Mouse (Mus musculus) heart, adult 9 months (tissue): ENCODE measurements around the gene Nfib.

Source experiments
- DNase-seq, 2 experiments: peaks; one replicate each; pipeline ENCODE4 v3.0.0; 2022; ENCODE audit warnings: low spot score in 2 of 2

Gene Nfib

GRCm38 (mm10) chr4:82470938-82471320 lies 234.6 kb downstream of the Nfib start:
- DNase-seq: no peak

- DNase-seq: no peak
Observed at GRCm38 (mm10) chr4:82470212-82470937, 235.2 kb downstream of the Nfib start.

DNA sequence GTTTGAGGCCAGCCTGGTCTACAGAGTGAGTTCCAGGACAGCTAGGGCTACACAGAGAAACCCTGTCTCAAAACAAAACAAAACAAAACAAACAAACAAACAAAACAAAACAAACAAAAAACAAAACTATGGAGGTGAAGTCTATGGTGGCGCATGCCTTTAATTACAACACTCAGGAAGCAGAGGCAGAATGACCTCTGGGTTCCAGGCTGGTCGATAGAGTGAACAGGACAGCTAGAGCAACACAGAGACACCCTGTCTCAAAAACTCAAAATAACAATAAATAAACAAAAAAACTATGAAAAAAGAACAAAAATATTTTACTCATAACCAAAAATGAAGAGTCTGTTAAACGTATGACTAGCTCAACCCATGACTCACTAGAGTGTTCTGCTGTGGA lies 236.6 kb downstream of the Nfib start:
- DNase-seq: no peak

DNA sequence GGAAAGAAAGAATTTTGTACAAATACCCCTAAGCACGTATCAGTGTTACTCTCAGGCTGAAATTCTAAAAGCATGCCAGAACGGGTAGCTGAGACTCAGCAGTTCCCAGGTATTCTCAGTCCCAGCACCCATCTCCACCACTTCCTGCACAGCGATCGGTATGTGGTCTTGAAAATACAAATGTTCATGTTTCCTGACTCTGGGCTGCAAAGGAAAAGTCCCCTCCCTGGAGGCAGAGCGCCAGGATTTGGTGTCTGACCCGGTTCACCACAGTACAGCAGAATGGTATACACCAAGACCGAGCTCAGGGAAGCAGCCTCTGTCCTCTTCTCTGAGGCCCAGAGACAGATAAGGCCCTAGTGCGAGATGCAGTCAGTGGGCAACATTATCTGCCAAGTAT lies 238.8 kb downstream of the Nfib start:
- peak; percentile 60 to 74 for DNase-seq

GRCm38 (mm10) chr4:82466144-82466543 lies 239.4 kb downstream of the Nfib start:
- DNase-seq: no peak

- peak; percentile 70 to 74 for DNase-seq
Observed at GRCm38 (mm10) chr4:82464051-82464632, 241.4 kb downstream of the Nfib start.

GRCm38 (mm10) chr4:82463189-82463715 lies 242.3 kb downstream of the Nfib start:
- no peak for DNase-seq

DNA sequence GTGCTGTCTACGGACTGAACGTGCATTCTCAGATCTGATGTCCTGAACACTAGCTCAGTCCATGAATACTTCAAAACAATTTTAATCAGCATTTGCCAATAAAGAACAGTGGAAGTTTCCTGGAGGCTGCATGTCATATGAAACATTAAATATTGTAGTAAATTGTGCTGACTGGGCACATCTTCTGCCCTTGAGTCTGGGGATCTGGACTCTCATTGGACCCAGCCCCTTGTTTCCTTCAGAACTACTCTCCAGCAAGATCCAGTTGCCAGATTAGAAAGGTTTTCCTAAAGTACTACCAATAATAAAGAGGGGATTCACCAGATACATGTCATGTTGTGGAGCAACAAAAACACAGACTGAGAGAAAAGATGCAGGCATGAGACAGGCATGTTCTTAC lies 243.9 kb downstream of the Nfib start:
- DNase-seq: no peak

DNA sequence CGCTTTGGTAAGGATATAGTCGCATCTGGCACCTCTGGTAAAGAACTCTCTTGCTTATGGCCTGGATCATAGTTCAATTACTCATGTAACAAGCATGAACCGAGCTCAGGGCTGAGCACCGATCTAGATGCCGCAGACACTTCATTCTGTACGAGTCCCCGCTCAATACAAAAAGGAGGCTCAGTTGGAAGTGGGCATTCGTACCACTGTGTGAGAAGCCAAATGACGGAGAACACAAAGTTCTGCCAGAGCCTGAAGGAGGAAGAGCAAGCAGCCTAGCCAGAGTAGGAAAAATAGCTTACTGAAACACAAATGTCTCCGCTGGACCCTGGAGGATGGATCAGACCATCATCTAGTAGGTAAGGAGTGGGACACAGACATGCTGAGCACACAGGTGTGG lies 246.7 kb downstream of the Nfib start:
- DNase-seq: no peak

- DNase-seq: no peak
Observed at GRCm38 (mm10) chr4:82456908-82457307, 248.6 kb downstream of the Nfib start.

DNA sequence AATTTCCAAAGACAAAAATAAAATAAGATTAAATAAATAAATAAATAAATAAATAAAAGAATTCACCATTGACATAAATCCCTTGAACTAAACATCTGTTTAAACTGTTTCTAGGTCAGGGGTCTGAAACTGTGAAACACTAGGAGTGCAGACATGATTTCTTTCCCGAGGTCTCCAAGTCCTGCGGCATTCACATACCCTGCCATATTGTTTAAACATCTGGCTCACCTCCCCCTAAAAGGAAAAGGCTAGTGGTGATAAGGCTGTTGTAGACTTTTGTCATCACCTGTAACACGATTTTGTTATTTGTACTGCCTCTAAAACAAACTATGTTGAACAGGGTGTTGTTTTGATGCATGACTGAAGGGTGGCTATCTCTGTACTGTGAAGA lies 249.2 kb downstream of the Nfib start:
- no peak for DNase-seq

DNA sequence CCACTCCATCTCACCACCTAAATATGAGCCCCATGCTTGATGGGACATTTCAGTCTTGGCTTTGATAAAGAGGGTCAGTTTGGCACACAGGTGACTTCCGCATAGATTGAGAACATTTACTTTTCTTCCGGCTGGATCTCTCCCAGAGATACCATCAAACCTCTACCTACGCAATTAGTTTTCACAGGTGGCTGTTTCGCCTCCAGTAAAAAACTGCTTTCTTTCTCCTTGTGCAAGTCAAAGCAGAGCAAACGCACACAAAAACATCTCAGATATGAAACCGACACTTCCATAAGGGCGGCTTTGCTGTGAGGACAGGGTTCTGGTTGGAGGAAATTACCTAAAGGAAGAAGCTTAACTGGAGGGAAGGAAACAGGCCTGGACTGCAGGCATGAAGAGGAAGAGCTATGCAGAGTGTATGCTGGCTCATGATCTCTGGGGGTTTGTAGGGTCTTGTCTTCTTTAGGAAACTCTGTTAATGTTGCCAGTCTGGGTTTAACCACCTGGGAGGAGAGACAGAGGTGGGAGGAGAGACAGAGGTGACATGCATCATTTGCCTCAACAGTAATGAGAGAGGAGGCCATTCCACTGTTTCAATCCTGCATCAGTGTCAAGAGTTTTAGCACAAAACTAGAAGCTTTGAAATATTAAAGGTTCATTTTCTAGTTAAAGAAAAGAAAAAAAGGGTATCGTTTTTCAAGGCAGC lies 249.8 kb downstream of the Nfib start:
- no peak for DNase-seq

GRCm38 (mm10) chr4:82454989-82455388 lies 250.6 kb downstream of the Nfib start:
- DNase-seq: no peak

- DNase-seq: no peak
Observed at GRCm38 (mm10) chr4:82453341-82453740, 252.2 kb downstream of the Nfib start.

GRCm38 (mm10) chr4:82452905-82453304 lies 252.6 kb downstream of the Nfib start:
- DNase-seq: no peak

DNA sequence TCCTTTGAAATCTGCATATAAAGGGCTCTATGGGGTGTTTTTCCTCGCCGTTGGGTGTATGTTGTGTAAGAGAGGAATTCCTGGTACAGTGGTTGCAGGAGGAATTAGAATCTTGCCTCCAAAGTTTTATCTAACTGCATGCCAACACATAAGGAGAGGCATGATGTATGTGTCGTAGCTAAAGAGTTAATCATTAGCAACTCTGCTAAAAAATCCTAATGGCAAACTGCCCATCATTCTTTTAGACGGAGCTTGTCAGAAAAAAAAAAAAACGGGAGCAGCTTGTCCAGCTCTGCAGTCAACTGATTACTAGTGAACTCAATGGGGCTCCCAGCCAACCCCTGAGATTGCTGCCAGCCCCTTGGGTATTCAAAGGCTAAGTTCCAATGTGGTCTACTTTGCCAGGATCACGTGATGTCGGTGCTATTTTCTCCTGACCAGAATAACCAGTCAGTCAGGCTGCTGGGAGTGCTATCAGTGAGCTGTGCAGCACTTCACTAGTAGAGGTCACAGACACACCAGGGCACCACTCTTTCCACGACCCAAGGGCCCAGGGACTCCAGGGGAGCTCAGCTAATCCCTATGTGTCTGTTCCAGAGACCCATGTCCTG lies 258.4 kb downstream of the Nfib start:
- DNase-seq: peak; percentile 95 to 98

DNA sequence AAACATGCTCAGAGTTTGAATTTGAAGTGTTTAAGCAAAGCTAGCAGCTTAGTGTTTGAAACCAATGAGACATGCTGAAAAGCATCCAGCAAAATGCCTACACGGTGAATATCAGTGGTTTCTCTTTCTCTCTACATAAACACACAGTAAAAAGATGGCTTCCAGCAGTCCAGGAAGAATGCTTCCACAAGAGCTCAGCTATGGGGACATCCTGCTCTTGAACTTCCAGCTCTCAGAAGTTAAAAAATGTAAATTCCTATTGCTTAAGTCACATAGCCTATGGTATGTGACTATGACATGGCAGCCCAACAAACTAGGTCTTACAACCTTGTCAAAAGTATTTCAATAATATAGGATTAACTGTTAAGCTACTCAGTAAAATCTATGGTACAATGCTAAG lies 261.5 kb downstream of the Nfib start:
- no peak for DNase-seq

DNA sequence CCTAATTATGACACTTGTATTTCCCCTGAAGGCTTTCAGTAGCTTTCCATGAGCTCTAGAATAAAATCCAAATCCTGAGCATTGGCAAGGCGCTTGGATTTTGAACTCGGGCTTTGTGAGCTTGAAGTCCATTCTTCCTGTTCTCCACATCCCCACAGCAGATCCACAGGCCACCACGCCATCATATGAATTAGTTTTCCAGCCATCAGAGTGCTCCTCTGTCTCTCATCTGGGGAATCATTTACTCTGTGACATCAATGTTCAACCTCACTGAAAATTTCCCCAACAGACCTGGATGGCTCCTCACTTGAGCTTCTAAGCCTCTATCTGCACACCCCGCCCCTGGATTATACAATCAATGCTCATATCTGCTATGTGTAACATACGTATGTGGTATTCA lies 262.1 kb downstream of the Nfib start:
- no peak for DNase-seq

DNA sequence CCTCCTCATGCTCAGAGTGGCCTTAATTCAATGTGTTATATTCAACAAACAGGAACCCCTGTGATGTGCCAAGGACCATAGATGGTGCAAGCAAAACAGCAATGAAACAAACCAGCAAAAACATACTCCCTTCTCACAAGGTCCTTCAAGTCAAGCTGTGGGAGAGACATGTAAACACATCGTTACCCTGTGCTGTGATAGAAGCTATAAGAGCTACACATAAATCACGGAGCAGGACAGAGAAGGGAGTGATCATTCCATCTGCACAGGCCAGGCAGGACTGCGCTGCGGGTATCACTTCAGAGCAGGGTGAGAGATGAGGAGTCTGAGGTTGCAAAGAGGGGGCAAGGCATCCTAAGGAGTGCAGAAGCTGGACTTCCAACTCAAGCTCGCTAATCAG lies 262.5 kb downstream of the Nfib start:
- no peak for DNase-seq

- no peak for DNase-seq
Observed at GRCm38 (mm10) chr4:82440606-82441005, 264.9 kb downstream of the Nfib start.

- DNase-seq: no peak
Observed at GRCm38 (mm10) chr4:82439813-82440212, 265.7 kb downstream of the Nfib start.

- no peak for DNase-seq
Observed at GRCm38 (mm10) chr4:82438631-82439030, 266.9 kb downstream of the Nfib start.
